Mouse (Mus musculus) B cell, adult 67 days (primary cell): ENCODE data around the gene 4933430I17Rik. TPM values are rescaled to one million over a fixed set of nuclear protein-coding genes. Genes with fewer than 3 reads are reported as not detected.

Experiments used
- total RNA-seq, 2 experiments: library from RNA; stranded (reverse); gene quantifications; 4 replicates each; pipeline ENCODE4 v1.2.4; 2023

The 4933430I17Rik gene
- under 1 TPM; 0.30 to 0.81 TPM for total RNA-seq

GRCm38 (mm10) chr4:62524651-62525488 is at the start of gene 4933430I17Rik, which contains the start of gene Pole3:
4933430I17Rik (plus strand) TSS chr4:62525369.
Pole3 (minus strand) TSS chr4:62525068.

GRCm38 (mm10) chr4:62479937-62480708 is 45.0 kb upstream of the 4933430I17Rik start, which contains the start of gene Bspry:
Bspry (plus strand) TSS chr4:62480053.

GRCm38 (mm10) chr4:62503374-62503970 is 21.7 kb upstream of the 4933430I17Rik start, which contains the start of gene Hdhd3:
Hdhd3 (minus strand) TSS chr4:62503467.

GRCm38 (mm10) chr4:62519849-62520233 is 5.3 kb upstream of the 4933430I17Rik start, which contains the start of gene Alad:
Alad (minus strand) TSS chr4:62519918.

GRCm38 (mm10) chr4:62559797-62560329 is 34.7 kb downstream of the 4933430I17Rik start, which contains the start of gene Rgs3:
Rgs3 (plus strand) TSS chr4:62559847.

Other genes starting within 250 kb of the 4933430I17Rik start
- gene Fkbp15, start 164.8 kb upstream of the 4933430I17Rik start, total RNA-seq, result 100 to 1,000 TPM; 102 to 118 TPM
- gene Slc31a1, start 164.6 kb upstream of the 4933430I17Rik start, total RNA-seq, result 10 to 100 TPM in 1 of 2 experiments, 1 to 10 TPM in 1; 9.8 to 11.0 TPM
- 10 to 100 TPM; 60.6 to 61.7 TPM for gene Cdc26, start 116.7 kb upstream of the 4933430I17Rik start, total RNA-seq
- gene Prpf4, start 116.6 kb upstream of the 4933430I17Rik start, total RNA-seq, result 10 to 100 TPM; 27.2 to 27.4 TPM
- not detected for gene Rnf183, start 90.1 kb upstream of the 4933430I17Rik start, total RNA-seq
- gene Wdr31, start 54.5 kb upstream of the 4933430I17Rik start, total RNA-seq, result not detected
- gene Bspry, start 45.3 kb upstream of the 4933430I17Rik start, total RNA-seq, result 10 to 100 TPM in 1 of 2 experiments, 1 to 10 TPM in 1; 9.4 to 11.9 TPM
- 1 to 10 TPM; 1.5 to 1.7 TPM for gene Hdhd3, start 21.9 kb upstream of the 4933430I17Rik start, total RNA-seq
- 10 to 100 TPM; 19.8 to 20.6 TPM for gene Alad, start 5.5 kb upstream of the 4933430I17Rik start, total RNA-seq
- 10 to 100 TPM; 20.7 to 27.0 TPM for gene Pole3, start 301 bp upstream of the 4933430I17Rik start, total RNA-seq
- gene Rgs3, start 34.5 kb downstream of the 4933430I17Rik start, total RNA-seq, result 10 to 100 TPM; 31.9 to 33.9 TPM